Mouse (Mus musculus): ENCODE data around the gene Ndufs3. TPM values are rescaled to one million over a fixed set of nuclear protein-coding genes. Genes with fewer than 3 reads are reported as not detected.
A peak's percentile ranks its signal among the peaks of the same experiment; 100 is the strongest.

Ndufs3 gene
- total RNA-seq, 1 experiment from 2014 or later, result 62.2 TPM

DNA sequence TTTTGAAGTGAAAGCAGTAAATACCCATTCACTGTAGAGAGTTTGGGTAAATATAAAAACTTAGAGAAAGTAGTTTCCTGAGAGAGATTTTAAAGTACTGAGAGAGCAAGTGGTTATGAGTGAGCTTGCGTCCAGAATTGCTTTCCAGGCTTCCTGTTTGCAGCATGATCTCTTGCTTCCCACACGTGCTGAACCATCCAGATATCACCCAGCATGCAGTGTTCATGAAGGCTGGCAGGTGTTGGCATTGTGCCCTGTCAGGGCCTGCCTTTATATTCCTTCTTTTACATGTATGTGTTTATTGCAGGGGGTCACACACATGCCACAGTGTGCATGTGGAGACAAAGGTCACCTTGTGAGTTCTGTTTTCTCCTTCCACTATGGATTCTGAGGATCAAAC, 29.4 kb downstream of the Ndufs3 start:
- ATAC-seq (replicated peaks in 1 of 2; ENCODE audit: insufficient read depth in 1 of 2, low FRiP score in 2 of 2, low TSS enrichment in 1 of 2, low read depth in 1 of 2, poor library complexity in 2 of 2, severe bottlenecking in 2 of 2), result no peak

DNA sequence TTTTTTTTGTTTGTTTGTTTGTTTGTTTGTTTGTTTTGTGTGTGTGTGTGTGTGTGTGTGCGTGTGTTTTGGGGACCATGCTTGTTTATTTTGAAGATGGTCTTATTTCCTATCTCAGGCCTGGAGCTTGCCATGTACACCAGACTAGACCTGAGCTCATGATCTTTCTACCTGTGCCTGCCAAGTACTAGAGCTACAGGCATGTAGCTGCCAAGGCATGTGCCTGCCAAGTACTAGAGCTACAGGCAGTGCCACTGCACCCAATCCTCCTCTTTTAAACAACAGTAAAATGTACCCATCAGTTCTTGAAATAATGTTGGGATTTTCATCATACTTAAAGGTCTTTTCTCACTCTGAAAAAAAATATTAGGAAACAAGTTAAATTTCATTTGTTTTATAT, 30.6 kb downstream of the Ndufs3 start:
- no peak for ATAC-seq (replicated peaks in 1 of 2; ENCODE audit: insufficient read depth in 1 of 2, low FRiP score in 2 of 2, low TSS enrichment in 1 of 2, low read depth in 1 of 2, poor library complexity in 2 of 2, severe bottlenecking in 2 of 2)

DNA sequence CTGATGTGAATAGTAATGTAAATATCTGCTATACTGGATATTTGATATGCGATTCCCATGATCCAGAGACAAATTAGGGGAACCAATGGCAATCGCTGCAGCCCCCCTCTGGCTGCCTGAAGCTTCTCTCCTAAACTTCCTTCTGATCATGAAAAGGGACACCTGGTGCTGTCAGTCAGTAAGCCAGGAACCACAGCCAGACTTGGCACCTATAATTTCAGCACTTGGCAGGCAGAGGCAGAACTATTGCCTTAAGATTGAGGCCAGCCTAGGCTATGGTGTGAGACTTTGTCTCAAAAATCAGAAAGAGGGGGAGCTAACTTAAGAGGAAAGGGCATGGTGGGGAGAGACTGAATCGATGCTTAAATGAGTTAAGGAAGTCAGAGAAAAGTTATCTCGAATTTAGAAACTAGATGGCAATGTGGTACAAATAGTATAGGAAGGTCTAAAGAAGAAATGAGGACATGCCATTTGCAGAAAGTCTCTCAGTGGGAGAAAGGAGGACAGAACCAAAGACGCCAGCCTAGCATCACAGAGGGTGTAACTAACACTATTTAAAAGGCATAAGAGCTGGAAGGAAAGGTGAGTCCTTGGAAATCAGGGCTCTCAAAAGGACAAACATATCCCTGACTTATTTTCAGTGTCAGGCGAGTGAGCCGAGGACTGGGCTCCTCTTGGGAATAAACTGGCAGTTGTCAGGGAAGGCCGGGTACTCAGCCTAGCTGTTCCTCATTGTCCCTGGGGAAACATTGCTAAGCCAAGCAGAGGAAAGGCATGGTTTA, 33.3 kb downstream of the Ndufs3 start:
- ATAC-seq (replicated peaks in 1 of 2; ENCODE audit: insufficient read depth in 1 of 2, low FRiP score in 2 of 2, low TSS enrichment in 1 of 2, low read depth in 1 of 2, poor library complexity in 2 of 2, severe bottlenecking in 2 of 2), result no peak

DNA sequence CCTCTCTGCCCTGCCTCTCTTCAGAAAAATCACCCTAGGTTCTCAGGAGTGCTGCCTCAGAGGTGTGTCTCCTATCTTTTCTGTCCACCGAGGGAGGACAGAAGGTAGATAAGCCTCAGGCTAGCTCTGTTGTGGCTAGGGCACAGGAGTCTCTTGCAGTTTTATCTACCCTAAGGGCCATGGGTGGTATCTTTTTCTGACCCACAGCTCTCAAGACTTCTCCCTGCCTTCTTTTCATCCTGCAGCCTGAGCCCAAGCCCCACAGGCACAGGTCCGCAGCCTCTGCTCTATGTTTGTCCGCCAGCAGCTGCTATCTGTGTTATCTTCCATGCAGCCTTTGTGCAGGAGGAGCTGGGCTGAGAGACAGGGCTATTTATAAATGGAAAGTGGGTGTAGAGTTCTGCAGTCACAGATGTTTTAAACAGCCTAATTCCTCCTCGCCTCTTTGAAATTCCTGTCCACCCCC, 34.5 kb downstream of the Ndufs3 start:
- peak in 1 of 2 experiments; percentile 15; a peak in 1 of 4 replicates for ATAC-seq (replicated peaks in 1 of 2; ENCODE audit: insufficient read depth in 1 of 2, low FRiP score in 2 of 2, low TSS enrichment in 1 of 2, low read depth in 1 of 2, poor library complexity in 2 of 2, severe bottlenecking in 2 of 2)

DNA sequence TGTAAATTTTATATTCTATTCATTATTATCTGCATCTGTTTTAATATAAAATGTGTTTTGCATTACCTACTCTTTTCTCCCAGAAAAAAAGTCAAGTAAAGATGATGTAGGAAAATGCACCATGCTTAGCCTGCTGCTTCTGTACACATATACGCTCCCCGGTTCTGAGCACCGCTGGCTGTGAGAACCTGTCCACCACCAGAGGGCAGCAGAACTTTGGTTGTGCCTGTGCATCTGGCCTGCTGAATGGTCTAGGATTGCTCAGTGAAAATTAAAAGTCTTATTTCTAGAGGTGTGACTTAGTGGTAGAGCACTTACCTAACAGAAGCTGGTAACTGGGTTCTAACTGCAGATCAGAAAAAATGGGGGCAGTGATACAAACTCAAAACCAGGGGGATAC, 38.1 kb downstream of the Ndufs3 start:
- peak; percentile 84 to 92 for ATAC-seq (replicated peaks in 1 of 2; ENCODE audit: insufficient read depth in 1 of 2, low FRiP score in 2 of 2, low TSS enrichment in 1 of 2, low read depth in 1 of 2, poor library complexity in 2 of 2, severe bottlenecking in 2 of 2)

DNA sequence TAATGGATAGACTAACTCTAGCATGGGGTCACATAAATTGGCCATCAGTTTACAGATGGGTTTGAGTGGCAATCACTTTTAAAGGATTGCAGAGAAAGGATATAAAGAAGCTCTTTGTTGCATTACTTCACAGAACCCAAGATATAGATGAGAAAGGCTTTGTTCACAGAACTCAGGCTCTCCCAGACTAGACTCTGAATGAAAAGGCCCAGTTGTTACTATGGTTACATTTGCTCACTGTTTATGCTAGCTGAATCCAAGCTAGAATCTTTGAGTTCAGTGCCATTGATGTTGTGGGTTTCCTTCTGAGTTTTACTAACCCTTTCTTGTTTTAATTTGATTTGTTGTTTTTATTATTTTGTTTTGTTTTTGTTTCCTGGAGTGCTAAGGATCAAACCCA, 40.4 kb downstream of the Ndufs3 start:
- no peak for ATAC-seq (replicated peaks in 1 of 2; ENCODE audit: insufficient read depth in 1 of 2, low FRiP score in 2 of 2, low TSS enrichment in 1 of 2, low read depth in 1 of 2, poor library complexity in 2 of 2, severe bottlenecking in 2 of 2)

DNA sequence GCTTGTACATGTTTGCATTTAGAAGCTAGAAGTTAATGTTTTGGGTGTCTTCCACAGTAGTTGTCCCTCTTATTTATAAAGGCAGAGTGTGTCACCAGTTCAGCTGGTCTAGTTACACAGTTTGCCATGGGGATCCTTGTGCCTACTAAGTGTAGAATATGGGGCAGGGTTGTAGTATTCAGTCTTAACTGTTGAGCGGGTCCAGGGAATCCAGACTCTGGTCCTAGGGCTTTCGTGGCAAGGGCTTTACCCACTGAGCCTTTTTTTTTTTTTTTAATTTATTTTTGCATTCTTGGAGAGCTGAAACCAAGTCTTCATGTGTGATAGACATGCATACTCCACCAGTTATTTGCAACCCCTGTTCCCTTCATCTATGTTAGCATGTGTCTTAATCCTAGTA, 43.1 kb downstream of the Ndufs3 start:
- no peak for ATAC-seq (replicated peaks in 1 of 2; ENCODE audit: insufficient read depth in 1 of 2, low FRiP score in 2 of 2, low TSS enrichment in 1 of 2, low read depth in 1 of 2, poor library complexity in 2 of 2, severe bottlenecking in 2 of 2)

DNA sequence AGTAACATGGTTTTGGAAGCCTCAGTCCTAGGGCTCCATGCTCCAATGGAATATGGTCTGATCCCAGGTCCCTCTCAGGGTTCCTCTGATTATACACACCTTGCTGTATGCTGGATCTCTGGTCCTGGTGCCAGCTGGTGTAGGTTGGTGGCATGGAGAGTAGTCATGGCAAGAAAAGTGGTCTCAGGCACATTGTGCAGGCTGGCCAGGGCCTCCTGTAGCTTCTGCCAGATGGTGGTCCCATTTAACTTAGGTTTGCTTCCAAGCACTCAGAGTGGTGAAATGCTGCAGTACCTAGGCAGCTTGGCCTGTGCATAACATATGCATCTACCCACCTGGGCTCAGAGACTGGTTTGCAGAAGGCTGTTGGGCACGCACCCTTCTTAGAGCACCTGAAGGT, 54.2 kb downstream of the Ndufs3 start:
- ATAC-seq (replicated peaks in 1 of 2; ENCODE audit: insufficient read depth in 1 of 2, low FRiP score in 2 of 2, low TSS enrichment in 1 of 2, low read depth in 1 of 2, poor library complexity in 2 of 2, severe bottlenecking in 2 of 2), result no peak

DNA sequence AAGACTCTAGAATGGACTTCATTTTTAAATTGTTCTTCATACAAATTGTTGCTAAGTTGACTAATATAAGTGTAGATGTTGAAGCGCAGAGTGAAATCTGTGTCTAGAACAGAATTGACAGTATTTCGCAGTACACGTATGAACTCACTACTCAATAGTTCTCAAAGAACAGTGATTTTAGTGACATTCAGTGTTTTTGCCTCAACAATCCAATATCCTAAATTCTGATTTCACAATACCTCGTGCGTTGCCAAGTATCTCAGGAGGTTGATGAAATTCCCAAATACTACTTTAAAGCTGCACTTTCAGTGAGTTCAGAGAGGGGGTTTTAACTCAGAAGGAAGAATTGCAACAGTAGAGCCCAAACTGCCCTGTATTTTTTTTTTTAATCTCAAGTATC, 56.3 kb downstream of the Ndufs3 start:
- no peak for ATAC-seq (replicated peaks in 1 of 2; ENCODE audit: insufficient read depth in 1 of 2, low FRiP score in 2 of 2, low TSS enrichment in 1 of 2, low read depth in 1 of 2, poor library complexity in 2 of 2, severe bottlenecking in 2 of 2)

DNA sequence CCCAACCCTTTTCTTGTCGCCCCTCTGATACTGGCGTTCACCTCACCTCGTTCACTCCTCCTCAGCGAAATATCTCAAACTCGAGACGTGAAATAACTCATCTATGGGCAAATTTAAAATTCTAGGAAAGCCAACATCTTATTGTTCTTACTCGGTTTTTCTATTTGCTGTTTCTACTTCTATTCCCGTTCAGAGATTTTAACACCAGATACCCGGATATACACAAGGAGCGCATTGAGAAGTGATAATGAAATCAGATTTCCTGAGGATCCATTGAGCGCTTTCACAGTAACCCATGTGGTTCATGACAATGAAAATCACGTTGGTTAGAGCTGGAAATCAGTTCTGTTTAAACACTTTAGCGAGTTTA, 57.0 kb downstream of the Ndufs3 start:
- ATAC-seq (replicated peaks in 1 of 2; ENCODE audit: insufficient read depth in 1 of 2, low FRiP score in 2 of 2, low TSS enrichment in 1 of 2, low read depth in 1 of 2, poor library complexity in 2 of 2, severe bottlenecking in 2 of 2), result no peak

DNA sequence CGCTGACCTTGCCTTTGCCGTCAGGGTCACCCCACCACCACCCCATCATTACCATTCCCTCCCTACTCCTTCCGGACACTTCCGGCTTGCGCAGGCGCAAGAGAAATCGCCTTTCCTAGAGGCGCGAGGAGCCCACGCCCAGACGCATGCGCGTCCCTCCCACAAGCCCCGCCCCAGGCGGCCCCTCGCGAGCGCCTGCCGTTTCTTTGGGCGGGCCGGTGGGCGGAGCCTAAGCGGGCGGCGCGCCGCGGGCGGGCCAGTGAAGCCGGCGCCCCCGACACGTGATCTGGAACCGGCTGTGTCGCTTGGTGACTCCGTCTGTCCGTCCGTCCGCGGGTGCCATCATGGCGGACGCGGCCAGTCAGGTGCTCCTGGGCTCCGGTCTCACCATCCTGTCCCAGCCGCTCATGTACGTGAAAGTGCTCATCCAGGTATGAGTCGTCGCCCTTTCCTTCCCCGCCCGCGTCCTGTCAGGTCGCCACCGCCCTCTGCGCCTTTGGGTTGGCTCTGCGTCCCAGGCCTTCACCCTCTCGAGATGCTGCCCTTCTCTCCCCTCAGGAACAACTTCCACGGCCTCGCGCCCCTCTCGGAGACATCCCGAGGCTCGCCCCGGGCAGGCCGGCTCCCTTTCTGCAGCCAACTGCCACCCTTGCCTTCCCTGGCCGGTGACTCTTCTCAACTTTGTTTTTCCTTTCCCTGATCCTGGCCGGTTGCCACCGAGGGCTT, 57.5 kb downstream of the Ndufs3 start, which contains the start of gene Mtch2:
Gene Mtch2, plus strand, starts transcription at position 201 of the 726 bp plus-strand sequence.
- peak; percentile 87 to 91 for ATAC-seq (replicated peaks in 1 of 2; ENCODE audit: insufficient read depth in 1 of 2, low FRiP score in 2 of 2, low TSS enrichment in 1 of 2, low read depth in 1 of 2, poor library complexity in 2 of 2, severe bottlenecking in 2 of 2)

DNA sequence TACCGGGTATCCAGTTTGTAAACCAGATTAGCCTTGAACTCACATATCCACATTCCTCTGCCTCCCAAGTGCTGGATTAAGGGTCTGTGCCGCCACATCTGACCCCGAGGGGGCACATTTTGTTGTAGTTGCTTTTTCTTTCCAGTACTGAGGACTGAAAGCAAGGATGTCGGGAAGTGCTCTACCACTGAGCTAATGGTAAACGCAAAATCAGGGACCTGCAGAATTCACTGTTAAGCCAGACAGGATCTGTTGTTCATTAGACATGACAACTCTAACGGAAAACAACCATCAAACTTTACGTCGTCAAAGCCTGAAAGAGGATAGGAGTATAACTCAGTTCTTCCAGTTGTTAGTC, 58.1 kb downstream of the Ndufs3 start:
- peak; percentile 8 to 18; a peak in 3 of 4 replicates for ATAC-seq (replicated peaks in 1 of 2; ENCODE audit: insufficient read depth in 1 of 2, low FRiP score in 2 of 2, low TSS enrichment in 1 of 2, low read depth in 1 of 2, poor library complexity in 2 of 2, severe bottlenecking in 2 of 2)

DNA sequence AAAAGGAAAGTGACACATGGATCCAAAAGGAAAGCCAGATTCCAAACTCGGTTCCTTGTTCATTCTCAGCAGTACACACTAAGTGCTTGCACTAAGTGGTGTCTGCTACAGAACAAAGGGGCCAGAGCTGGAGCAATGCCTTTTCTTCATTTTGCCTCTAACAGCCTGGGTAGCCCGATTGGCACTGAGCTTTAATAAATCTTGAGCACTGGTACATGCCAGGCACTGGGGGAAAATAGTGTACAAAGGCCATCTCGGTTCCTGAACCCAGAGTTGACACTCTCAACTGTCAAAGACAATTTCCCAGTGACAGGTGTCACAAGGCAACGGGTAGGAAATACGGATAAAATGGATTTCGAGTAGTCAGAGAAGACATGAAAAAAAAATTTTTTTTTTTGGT, 58.5 kb downstream of the Ndufs3 start:
- ATAC-seq (replicated peaks in 1 of 2; ENCODE audit: insufficient read depth in 1 of 2, low FRiP score in 2 of 2, low TSS enrichment in 1 of 2, low read depth in 1 of 2, poor library complexity in 2 of 2, severe bottlenecking in 2 of 2), result no peak

DNA sequence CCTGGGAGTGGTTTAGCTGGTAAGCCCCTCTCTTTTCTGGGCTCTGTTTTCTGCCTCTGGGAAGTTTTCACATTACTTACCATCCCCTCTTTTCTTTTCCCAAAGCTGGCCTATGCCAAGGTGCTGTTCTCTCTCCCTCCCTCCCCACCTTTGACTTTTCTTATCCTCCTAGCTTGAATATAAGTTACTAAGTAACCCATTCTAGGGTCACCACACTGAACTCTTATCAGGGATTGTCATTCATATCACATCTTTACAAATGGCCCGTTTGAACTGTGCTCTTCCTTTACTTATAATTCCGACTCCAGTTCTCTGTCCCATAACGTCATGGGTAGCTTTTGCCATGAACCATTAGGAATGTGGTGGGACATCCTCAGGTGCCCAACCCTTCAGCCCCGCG, 59.4 kb downstream of the Ndufs3 start:
- no peak for ATAC-seq (replicated peaks in 1 of 2; ENCODE audit: insufficient read depth in 1 of 2, low FRiP score in 2 of 2, low TSS enrichment in 1 of 2, low read depth in 1 of 2, poor library complexity in 2 of 2, severe bottlenecking in 2 of 2)

Other genes with a start within 250 kb of the Ndufs3 start
- gene Nup160, start 227.6 kb downstream of the Ndufs3 start, total RNA-seq (2017), result 49.7 and 56.0 TPM in 2 replicates
- gene Fnbp4, start 159.5 kb downstream of the Ndufs3 start, total RNA-seq (2017), result 226 and 232 TPM in 2 replicates
- not detected in 2 replicates for gene Agbl2, start 122.1 kb downstream of the Ndufs3 start, total RNA-seq (2017)
- gene Mtch2, start 57.7 kb downstream of the Ndufs3 start, total RNA-seq (2017), result 138 and 140 TPM in 2 replicates
- gene C1qtnf4, start 19.0 kb downstream of the Ndufs3 start, total RNA-seq (2017), result not detected in 2 replicates
- 25.1 and 37.2 TPM in 2 replicates for gene Kbtbd4, start 87 bp downstream of the Ndufs3 start, total RNA-seq (2017)
- gene Celf1, start 35.6 kb upstream of the Ndufs3 start, total RNA-seq (2017), result 34.6 and 53.8 TPM in 2 replicates
- 0.88 and 2.6 TPM in 2 replicates for gene Rapsn, start 130.8 kb upstream of the Ndufs3 start, total RNA-seq (2017)
- 238 and 247 TPM in 2 replicates for gene Psmc3, start 149.2 kb upstream of the Ndufs3 start, total RNA-seq (2017)
- gene Slc39a13, start 165.6 kb upstream of the Ndufs3 start, total RNA-seq (2017), result 12.1 and 16.8 TPM in 2 replicates
- gene Spi1, start 177.6 kb upstream of the Ndufs3 start, total RNA-seq (2017), result 58.4 and 63.2 TPM in 2 replicates
- gene Mybpc3, start 213.3 kb upstream of the Ndufs3 start, total RNA-seq (2017), result 0.69 TPM in 1 of 2 replicates, not detected in the other

All from hematopoietic stem cell, adult 5-6 weeks (primary cell).